Mouse (Mus musculus): ENCODE data around the gene Gss. TPM values are rescaled to one million over a fixed set of nuclear protein-coding genes. Genes with fewer than 3 reads are reported as not detected.
A peak's percentile ranks its signal among the peaks of the same experiment; 100 is the strongest.

The Gss gene
- polyA plus RNA-seq, 1 experiment = 55.3 TPM

GRCm38 (mm10) chr2:155627030-155627738 is 34.6 kb upstream of the Gss start:
- H3ac ChIP-seq (ENCODE audit: control insufficient read depth, insufficient read length) = no peak overlapping the region
- no peaks in the 10 kb centered on the region for H3K27me3 ChIP-seq (ENCODE audit: control insufficient read depth, insufficient read depth, insufficient read length)
- H3K4me2 ChIP-seq (ENCODE audit: low read depth) = no peak overlapping the region
- H3K79me2 ChIP-seq (ENCODE audit: control insufficient read depth, insufficient read depth) = no peaks in the 10 kb centered on the region
- TF ChIP-seq USF1 (IDR thresholded peaks at IDR 0.05; ENCODE audit: low read depth) (no peak), MYOD1 (IDR thresholded peaks at IDR 0.05; ENCODE audit: control insufficient read depth in 1 of 3, insufficient read length in 2 of 3, low read depth in 2 of 3) (no peak), CEBPB (IDR thresholded peaks at IDR 0.05; ENCODE audit: insufficient read depth, poor library complexity, severe bottlenecking) (no peak), MYOG (IDR thresholded peaks at IDR 0.05; ENCODE audit: control insufficient read depth in 1 of 3, insufficient read depth in 1 of 3, insufficient read length in 2 of 3, low read depth in 2 of 3) (no peak), MAX (IDR thresholded peaks at IDR 0.05; ENCODE audit: low read depth) (no peak), TCF12 (IDR thresholded peaks at IDR 0.05; ENCODE audit: insufficient read depth, poor library complexity, severe bottlenecking) (no peak), POLR2AphosphoS2 (IDR thresholded peaks at IDR 0.05; ENCODE audit: insufficient read length, low read depth) (no peak), E2F4 (IDR thresholded peaks at IDR 0.05; ENCODE audit: insufficient read depth) (no peak), SRF (IDR thresholded peaks at IDR 0.05; ENCODE audit: control insufficient read depth, insufficient read length, low read depth) (no peak), TCF3 (IDR thresholded peaks at IDR 0.05; ENCODE audit: insufficient read length, low read depth) (no peak), REST (IDR thresholded peaks at IDR 0.05; ENCODE audit: insufficient read depth, insufficient read length) (no peak), POLR2A (IDR thresholded peaks at IDR 0.05; ENCODE audit: insufficient read length, low read depth) (no peak)
- H3K4me3 ChIP-seq = no peak overlapping the region
- H3K36me3 ChIP-seq (ENCODE audit: control insufficient read depth, insufficient read depth) = peaks cover 4% of the 10 kb centered on the region

DNA sequence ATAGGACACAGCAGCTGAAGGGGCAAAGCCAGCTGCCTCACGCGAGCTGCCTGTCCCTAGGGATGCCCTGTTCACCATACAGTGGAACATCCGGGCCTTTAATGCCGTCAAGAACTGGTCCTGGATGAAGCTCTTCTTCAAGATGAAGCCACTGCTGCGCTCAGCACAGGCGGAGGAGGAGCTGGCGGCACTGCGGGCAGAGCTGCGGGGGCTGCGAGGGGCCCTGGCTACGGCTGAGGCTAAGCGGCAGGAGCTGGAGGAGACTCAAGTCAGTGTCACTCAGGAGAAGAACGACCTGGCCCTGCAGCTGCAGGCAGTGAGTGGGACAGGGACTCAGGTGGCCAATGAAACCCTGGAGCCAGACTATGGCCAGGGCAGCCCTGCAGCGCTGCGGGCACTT is 33.7 kb upstream of the Gss start:
- Histone ChIP-seq H3K4me2 (ENCODE audit: low read depth) (no peak overlapping the region), H3K4me3 (no peak overlapping the region), H3ac (ENCODE audit: control insufficient read depth, insufficient read length) (no peak overlapping the region), H3K79me2 (ENCODE audit: control insufficient read depth, insufficient read depth) (no peaks in the 10 kb centered on the region), H3K27me3 (ENCODE audit: control insufficient read depth, insufficient read depth, insufficient read length) (no peaks in the 10 kb centered on the region), H3K36me3 (ENCODE audit: control insufficient read depth, insufficient read depth) (peaks cover 4% of the 10 kb centered on the region)
- no peak for TF ChIP-seq TCF3 (IDR thresholded peaks at IDR 0.05; ENCODE audit: insufficient read length, low read depth)
- no peak for TF ChIP-seq MYOG (IDR thresholded peaks at IDR 0.05; ENCODE audit: control insufficient read depth in 1 of 3, insufficient read depth in 1 of 3, insufficient read length in 2 of 3, low read depth in 2 of 3)
- TF ChIP-seq POLR2A (IDR thresholded peaks at IDR 0.05; ENCODE audit: insufficient read length, low read depth) = no peak
- peak; percentile 21 for TF ChIP-seq POLR2AphosphoS2 (IDR thresholded peaks at IDR 0.05; ENCODE audit: insufficient read length, low read depth)
- TF ChIP-seq CEBPB (IDR thresholded peaks at IDR 0.05; ENCODE audit: insufficient read depth, poor library complexity, severe bottlenecking) = no peak

DNA sequence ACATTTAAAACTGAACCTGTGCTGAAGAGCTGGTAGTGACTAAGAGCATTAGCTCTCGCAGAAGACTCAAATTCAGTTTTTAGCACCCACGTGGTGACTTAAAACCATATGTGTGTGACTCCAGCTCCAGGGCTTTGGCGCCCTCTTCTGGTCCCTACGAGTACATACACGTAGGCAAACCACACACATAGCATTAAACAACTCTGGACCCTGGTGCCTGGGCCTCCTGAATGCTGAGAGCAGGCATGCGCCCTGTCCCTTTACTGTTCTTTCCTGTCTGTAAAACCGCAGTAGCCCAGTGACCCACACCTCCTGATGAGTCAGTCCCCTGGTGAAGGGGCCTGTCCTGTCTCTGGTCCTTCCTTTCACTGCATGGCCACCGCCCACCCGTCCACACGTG is 32.1 kb upstream of the Gss start:
- Histone ChIP-seq H3ac (ENCODE audit: control insufficient read depth, insufficient read length) (no peak overlapping the region), H3K4me2 (ENCODE audit: low read depth) (peak overlapping the region; percentile 45), H3K4me3 (no peak overlapping the region), H3K27me3 (ENCODE audit: control insufficient read depth, insufficient read depth, insufficient read length) (no peaks in the 10 kb centered on the region), H3K36me3 (ENCODE audit: control insufficient read depth, insufficient read depth) (peaks cover 4% of the 10 kb centered on the region), H3K79me2 (ENCODE audit: control insufficient read depth, insufficient read depth) (no peaks in the 10 kb centered on the region)
- TF ChIP-seq POLR2AphosphoS2 (IDR thresholded peaks at IDR 0.05; ENCODE audit: insufficient read length, low read depth) (no peak), USF1 (IDR thresholded peaks at IDR 0.05; ENCODE audit: low read depth) (peak; percentile 38)

DNA sequence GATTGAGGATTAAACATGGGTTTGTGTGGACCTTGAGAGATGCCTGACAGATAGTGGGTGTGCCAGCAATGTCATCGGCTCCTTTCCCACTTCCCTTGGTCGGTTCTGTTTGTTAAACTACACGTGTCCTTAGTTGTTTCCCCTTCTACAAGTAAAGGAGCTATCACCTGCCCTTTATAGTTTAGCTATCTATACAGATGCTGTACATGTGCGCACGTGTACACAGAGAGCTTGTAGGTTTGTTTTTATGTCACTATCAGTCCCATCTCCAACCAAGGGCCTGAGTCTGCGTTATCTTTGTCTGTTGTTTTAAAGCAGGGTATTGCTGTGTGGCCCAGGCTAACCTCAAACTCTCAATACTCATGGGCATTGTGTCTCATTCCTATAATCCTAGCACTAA is 31.4 kb upstream of the Gss start:
- no peak for TF ChIP-seq CEBPB (IDR thresholded peaks at IDR 0.05; ENCODE audit: insufficient read depth, poor library complexity, severe bottlenecking)
- no peak for TF ChIP-seq MYOD1 (IDR thresholded peaks at IDR 0.05; ENCODE audit: control insufficient read depth in 1 of 3, insufficient read length in 2 of 3, low read depth in 2 of 3)
- TF ChIP-seq E2F4 (IDR thresholded peaks at IDR 0.05; ENCODE audit: insufficient read depth) = no peak
- TF ChIP-seq TCF12 (IDR thresholded peaks at IDR 0.05; ENCODE audit: insufficient read depth, poor library complexity, severe bottlenecking) = no peak
- no peak for TF ChIP-seq MAX (IDR thresholded peaks at IDR 0.05; ENCODE audit: low read depth)
- TF ChIP-seq TCF3 (IDR thresholded peaks at IDR 0.05; ENCODE audit: insufficient read length, low read depth) = no peak
- no peak for TF ChIP-seq POLR2AphosphoS2 (IDR thresholded peaks at IDR 0.05; ENCODE audit: insufficient read length, low read depth)
- no peak for TF ChIP-seq REST (IDR thresholded peaks at IDR 0.05; ENCODE audit: insufficient read depth, insufficient read length)
- TF ChIP-seq POLR2A (IDR thresholded peaks at IDR 0.05; ENCODE audit: insufficient read length, low read depth) = no peak
- TF ChIP-seq USF1 (IDR thresholded peaks at IDR 0.05; ENCODE audit: low read depth) = no peak
- H3K79me2 ChIP-seq (ENCODE audit: control insufficient read depth, insufficient read depth) = no peaks in the 10 kb centered on the region
- H3ac ChIP-seq (ENCODE audit: control insufficient read depth, insufficient read length) = no peak overlapping the region
- no peaks in the 10 kb centered on the region for H3K27me3 ChIP-seq (ENCODE audit: control insufficient read depth, insufficient read depth, insufficient read length)
- peaks cover 4% of the 10 kb centered on the region for H3K36me3 ChIP-seq (ENCODE audit: control insufficient read depth, insufficient read depth)
- H3K4me2 ChIP-seq (ENCODE audit: low read depth) = no peak overlapping the region
- H3K4me3 ChIP-seq = no peak overlapping the region

DNA sequence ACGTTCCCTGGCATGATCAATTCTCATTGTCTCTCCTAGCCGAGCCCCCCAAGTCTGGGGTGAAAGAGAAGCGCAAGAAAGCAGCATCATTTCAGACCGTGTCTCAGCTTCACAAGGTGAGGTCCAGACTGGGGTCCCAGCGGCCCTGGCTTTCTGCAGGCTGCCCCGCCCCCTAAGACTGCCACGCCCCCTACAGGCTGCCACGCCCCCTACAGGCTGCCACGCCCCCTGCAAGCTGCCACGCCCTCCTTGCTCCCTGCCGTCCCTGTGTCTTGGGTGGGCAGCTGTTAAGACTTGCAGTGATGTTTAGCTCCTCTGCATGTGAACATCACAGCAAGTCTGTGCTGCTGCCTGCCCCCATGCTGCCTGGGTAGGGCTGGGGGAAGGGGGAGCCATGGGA is 30.0 kb upstream of the Gss start:
- Histone ChIP-seq H3K27me3 (ENCODE audit: control insufficient read depth, insufficient read depth, insufficient read length) (no peaks in the 10 kb centered on the region), H3ac (ENCODE audit: control insufficient read depth, insufficient read length) (no peak overlapping the region), H3K4me3 (no peak overlapping the region), H3K4me2 (ENCODE audit: low read depth) (no peak overlapping the region), H3K36me3 (ENCODE audit: control insufficient read depth, insufficient read depth) (no peaks in the 10 kb centered on the region), H3K79me2 (ENCODE audit: control insufficient read depth, insufficient read depth) (no peaks in the 10 kb centered on the region)
- TF ChIP-seq POLR2A (IDR thresholded peaks at IDR 0.05; ENCODE audit: insufficient read length, low read depth) (no peak), POLR2AphosphoS2 (IDR thresholded peaks at IDR 0.05; ENCODE audit: insufficient read length, low read depth) (peak; percentile 39), TCF12 (IDR thresholded peaks at IDR 0.05; ENCODE audit: insufficient read depth, poor library complexity, severe bottlenecking) (no peak), USF1 (IDR thresholded peaks at IDR 0.05; ENCODE audit: low read depth) (no peak), TCF3 (IDR thresholded peaks at IDR 0.05; ENCODE audit: insufficient read length, low read depth) (no peak), MYOG (IDR thresholded peaks at IDR 0.05; ENCODE audit: control insufficient read depth in 1 of 3, insufficient read depth in 1 of 3, insufficient read length in 2 of 3, low read depth in 2 of 3) (no peak), REST (IDR thresholded peaks at IDR 0.05; ENCODE audit: insufficient read depth, insufficient read length) (no peak)

Data from myocyte (in vitro differentiated cells).